Mouse (Mus musculus): ENCODE measurements around the gene Zswim8. TPM values are rescaled to one million over a fixed set of nuclear protein-coding genes. Genes with fewer than 3 reads are reported as not detected.

Gene Zswim8
- polyA plus RNA-seq, 1 experiment, result 105 TPM

DNA sequence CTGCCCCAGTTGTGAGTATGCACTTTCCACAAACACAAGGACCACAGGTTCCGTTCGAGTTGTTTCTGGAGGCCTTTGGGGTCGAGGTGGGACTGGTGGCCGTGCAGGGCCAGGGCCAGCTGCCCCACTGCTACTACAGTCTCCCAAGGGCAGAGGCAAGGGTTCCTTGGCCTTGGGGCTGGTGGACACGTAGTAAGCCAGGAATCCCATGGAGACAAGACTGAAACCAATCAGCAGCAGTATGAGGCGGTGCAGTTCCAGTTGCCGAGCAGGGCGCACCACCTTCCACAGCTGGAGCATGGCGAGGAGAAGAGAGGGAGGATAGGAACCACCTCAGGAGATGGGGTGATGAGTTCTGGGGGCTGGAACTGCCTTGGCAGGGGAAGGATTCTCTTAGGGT lies 22.5 kb downstream of the Zswim8 start:
- WGBS, result 90% methylated on average over 9 of the region's 9 CpGs
- no peaks in the 10 kb centered on the region; the same call in 1 of the 2 replicates for H3K4me1 ChIP-seq (ENCODE audit: control insufficient read depth, insufficient read depth, low read length)
- H3K4me3 ChIP-seq (replicated peaks; ENCODE audit: control insufficient read depth, low read depth, low read length), result no peak overlapping the region
- H3K27ac ChIP-seq (ENCODE audit: control insufficient read depth, insufficient read depth, low read depth, low read length, poor library complexity), result no peak overlapping the region
- no peak for TF ChIP-seq POLR2A (IDR thresholded peaks at IDR 0.05; ENCODE audit: borderline replicate concordance, control insufficient read depth, low read depth, low read length)

- H3K27ac ChIP-seq (ENCODE audit: control insufficient read depth, insufficient read depth, low read depth, low read length, poor library complexity), result peak overlapping the region; percentile 18; the same call in 1 of the 2 replicates
- no peak overlapping the region for H3K4me3 ChIP-seq (replicated peaks; ENCODE audit: control insufficient read depth, low read depth, low read length)
- WGBS, result 69% methylated on average over 9 of the region's 9 CpGs
- H3K4me1 ChIP-seq (ENCODE audit: control insufficient read depth, insufficient read depth, low read length), result no peaks in the 10 kb centered on the region; the same call in none of the 2 replicates
- TF ChIP-seq POLR2A (IDR thresholded peaks at IDR 0.05; ENCODE audit: borderline replicate concordance, control insufficient read depth, low read depth, low read length), result no peak
- TF ChIP-seq CTCF (IDR thresholded peaks at IDR 0.05; ENCODE audit: control insufficient read depth, insufficient read depth, low read length), result no peak
Measured at GRCm38 (mm10) chr14:20730853-20731602, 23.7 kb downstream of the Zswim8 start.

DNA sequence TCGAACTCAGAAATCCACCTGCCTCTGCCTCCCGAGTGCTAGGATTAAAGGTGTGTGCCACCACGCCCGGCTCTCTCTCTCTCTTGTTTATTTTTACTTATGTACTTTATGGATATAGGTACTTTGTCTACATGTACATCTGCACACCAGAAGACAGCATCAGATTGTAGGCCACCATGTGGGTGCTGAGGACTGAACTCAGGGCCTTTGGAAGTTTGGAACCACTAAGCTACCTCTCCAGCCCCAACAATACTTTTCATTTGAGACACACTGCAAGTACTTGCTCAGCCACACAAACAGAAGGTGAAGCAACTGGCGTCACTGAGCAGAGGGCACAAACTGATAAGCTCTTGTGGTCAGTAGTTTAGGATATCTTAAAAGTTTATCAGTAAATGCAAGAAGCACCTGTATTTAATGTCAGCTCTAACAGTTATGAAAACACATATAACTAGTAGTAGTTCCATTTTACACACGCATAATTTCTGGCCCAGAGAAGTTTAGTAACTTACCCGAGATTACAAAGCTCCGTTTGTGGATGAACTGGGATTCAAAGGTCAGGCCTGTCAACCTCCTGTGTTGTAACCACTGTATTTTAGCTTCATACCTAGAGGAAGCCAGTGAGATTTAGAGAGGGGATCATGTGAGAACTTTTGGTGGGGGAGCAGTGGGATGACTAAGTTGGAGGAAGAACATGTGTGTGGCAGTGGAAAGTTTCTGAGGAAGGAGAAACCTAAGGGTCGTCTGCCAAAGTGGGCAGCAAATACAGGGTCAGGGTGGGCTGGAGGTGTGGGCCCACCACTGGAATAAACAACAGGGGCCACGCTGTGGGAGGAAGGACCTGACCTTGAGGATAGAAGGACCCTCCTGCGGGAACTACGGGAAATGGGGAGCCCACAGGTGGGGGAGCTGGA lies 25.9 kb downstream of the Zswim8 start:
- Histone ChIP-seq H3K4me3 (replicated peaks; ENCODE audit: control insufficient read depth, low read depth, low read length) (peak overlapping the region; percentile 97), H3K27ac (ENCODE audit: control insufficient read depth, insufficient read depth, low read depth, low read length, poor library complexity) (peak overlapping the region; percentile 97), H3K4me1 (ENCODE audit: control insufficient read depth, insufficient read depth, low read length) (no peaks in the 10 kb centered on the region; the same call in none of the 2 replicates)
- WGBS, result 22% methylated on average over 12 of the region's 12 CpGs
- no peak for TF ChIP-seq CTCF (IDR thresholded peaks at IDR 0.05; ENCODE audit: control insufficient read depth, insufficient read depth, low read length)
- no peak for TF ChIP-seq POLR2A (IDR thresholded peaks at IDR 0.05; ENCODE audit: borderline replicate concordance, control insufficient read depth, low read depth, low read length)

- Histone ChIP-seq H3K4me1 (ENCODE audit: control insufficient read depth, insufficient read depth, low read length) (no peaks in the 10 kb centered on the region; the same call in none of the 2 replicates), H3K4me3 (replicated peaks; ENCODE audit: control insufficient read depth, low read depth, low read length) (peak within 1 kb of the TSS; percentile 97), H3K27ac (ENCODE audit: control insufficient read depth, insufficient read depth, low read depth, low read length, poor library complexity) (peak within 1 kb of the TSS; percentile 97)
- WGBS, result under 1% methylated on average over 76 of the region's 81 CpGs
- TF ChIP-seq POLR2A (IDR thresholded peaks at IDR 0.05; ENCODE audit: borderline replicate concordance, control insufficient read depth, low read depth, low read length) (peak; percentile 94; the same call in 1 of the 2 replicates), CTCF (IDR thresholded peaks at IDR 0.05; ENCODE audit: control insufficient read depth, insufficient read depth, low read length) (no peak)
Measured at GRCm38 (mm10) chr14:20733952-20734774, 26.8 kb downstream of the Zswim8 start, which contains the start of gene Ndst2. TSS of gene Ndst2 (minus strand) at chr14:20734562.

DNA sequence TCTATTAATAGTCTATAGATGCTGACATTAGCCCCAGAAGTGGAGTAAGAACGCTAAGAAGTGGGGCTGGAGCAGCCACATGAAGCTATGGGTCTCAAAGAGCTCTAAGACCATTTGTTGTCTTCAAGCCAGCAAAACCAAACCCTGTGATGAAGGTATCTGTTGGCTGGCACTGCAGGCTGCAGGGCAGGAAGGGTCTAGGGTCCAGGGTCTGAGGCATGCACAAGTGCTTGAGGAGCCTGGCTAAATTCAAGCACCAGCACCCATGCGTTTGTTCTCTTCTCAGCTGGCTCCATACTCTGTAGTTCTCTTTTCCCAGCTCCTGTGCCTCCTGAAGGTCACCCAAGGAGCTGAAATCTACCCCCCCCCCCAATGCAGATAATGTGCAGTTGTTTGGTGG lies 27.7 kb downstream of the Zswim8 start:
- H3K4me1 ChIP-seq (ENCODE audit: control insufficient read depth, insufficient read depth, low read length), result no peaks in the 10 kb centered on the region; the same call in none of the 2 replicates
- H3K4me3 ChIP-seq (replicated peaks; ENCODE audit: control insufficient read depth, low read depth, low read length), result no peak overlapping the region
- H3K27ac ChIP-seq (ENCODE audit: control insufficient read depth, insufficient read depth, low read depth, low read length, poor library complexity), result no peak overlapping the region
- 50% methylated on average over 2 of the region's 2 CpGs for WGBS
- TF ChIP-seq POLR2A (IDR thresholded peaks at IDR 0.05; ENCODE audit: borderline replicate concordance, control insufficient read depth, low read depth, low read length) (no peak), CTCF (IDR thresholded peaks at IDR 0.05; ENCODE audit: control insufficient read depth, insufficient read depth, low read length) (no peak)

DNA sequence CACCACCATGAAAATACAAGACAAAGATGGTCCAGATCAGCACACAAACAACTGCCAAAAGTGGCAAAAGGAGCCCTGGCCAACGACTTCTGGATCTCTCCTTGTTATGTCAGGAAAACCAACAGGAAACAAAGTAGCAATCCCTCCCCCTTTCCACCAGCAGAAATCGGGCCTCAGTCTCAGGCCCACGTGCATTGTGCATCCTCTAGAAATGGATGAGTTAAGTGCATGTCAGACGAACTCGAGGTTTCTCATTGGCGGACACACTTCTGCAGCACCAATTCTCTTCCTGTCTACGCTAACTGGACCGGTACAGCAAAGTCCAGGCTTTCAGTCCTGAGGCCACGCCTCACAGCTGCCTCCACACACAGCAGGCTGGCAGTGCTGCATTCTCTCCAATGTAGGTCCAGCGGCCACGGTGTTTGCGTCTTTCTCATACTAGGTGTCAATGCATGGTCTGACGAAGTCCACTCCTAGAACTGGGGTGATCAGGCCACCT lies 28.6 kb downstream of the Zswim8 start:
- TF ChIP-seq POLR2A (IDR thresholded peaks at IDR 0.05; ENCODE audit: borderline replicate concordance, control insufficient read depth, low read depth, low read length) (no peak), CTCF (IDR thresholded peaks at IDR 0.05; ENCODE audit: control insufficient read depth, insufficient read depth, low read length) (no peak)

GRCm38 (mm10) chr14:20737306-20737705 lies 30.0 kb downstream of the Zswim8 start:
- WGBS, result 48% methylated on average over 14 of the region's 14 CpGs
- Histone ChIP-seq H3K4me3 (replicated peaks; ENCODE audit: control insufficient read depth, low read depth, low read length) (no peak overlapping the region), H3K27ac (ENCODE audit: control insufficient read depth, insufficient read depth, low read depth, low read length, poor library complexity) (no peak overlapping the region), H3K4me1 (ENCODE audit: control insufficient read depth, insufficient read depth, low read length) (no peaks in the 10 kb centered on the region; the same call in none of the 2 replicates)
- peak; percentile 74 for TF ChIP-seq CTCF (IDR thresholded peaks at IDR 0.05; ENCODE audit: control insufficient read depth, insufficient read depth, low read length)
- TF ChIP-seq POLR2A (IDR thresholded peaks at IDR 0.05; ENCODE audit: borderline replicate concordance, control insufficient read depth, low read depth, low read length), result no peak

More for the DNA sequence above, 28.6 kb downstream of the Zswim8 start:
- H3K4me3 ChIP-seq (replicated peaks; ENCODE audit: control insufficient read depth, low read depth, low read length), result no peak overlapping the region
- no peaks in the 10 kb centered on the region; the same call in none of the 2 replicates for H3K4me1 ChIP-seq (ENCODE audit: control insufficient read depth, insufficient read depth, low read length)
- WGBS, result 53% methylated on average over 13 of the region's 13 CpGs
- H3K27ac ChIP-seq (ENCODE audit: control insufficient read depth, insufficient read depth, low read depth, low read length, poor library complexity), result no peak overlapping the region
